25 mouse cellular contexts compared by ENCODE assay signal in genomic region chr10:70102086-70102485, GRCm38 (mm10). TPM values are rescaled to one million over a fixed set of nuclear protein-coding genes. Genes with fewer than 3 reads are reported as not detected.
A peak's percentile ranks its signal among the peaks of the same experiment; 100 is the strongest.
DNase-seq lines count a peak whose midpoint lies in the region; ATAC-seq and TF ChIP-seq lines count a peak whose summit lies in the region.
"Had no signal": no experiment of that assay in that cellular context is flagged by ENCODE, and none has a peak within 500 bp of the region (broad histone marks: within the 10 kb centered on the region; RNA-seq: fewer than 3 reads in every experiment).

No protein-coding gene starts in this region.

- H3K27ac ChIP-seq in intestine, postnatal 0 days (ENCODE audit: low read depth, low read length): no peak overlapping the region
- no peak overlapping the region for H3K27ac ChIP-seq in intestine, embryonic 16.5 days (ENCODE audit: low read length)
- H3K27ac ChIP-seq in midbrain, postnatal 0 days (ENCODE audit: low read depth, low read length): no peak overlapping the region
- H3K27ac ChIP-seq in midbrain, embryonic 10.5 days (replicated peaks): no peak overlapping the region
- H3K27ac ChIP-seq: embryonic facial prominence, embryonic 13.5 days; heart, embryonic 13.5 days; hindbrain, embryonic 13.5 days; limb, embryonic 12.5 days; liver, embryonic 13.5 days; lung, embryonic 15.5 days; macrophage had no signal

- no peak overlapping the region for H3K4me2 ChIP-seq in intestine, postnatal 0 days (replicated peaks; ENCODE audit: low read depth)
- no peak overlapping the region for H3K4me2 ChIP-seq in intestine, embryonic 16.5 days (ENCODE audit: low read depth, low read length)
- H3K4me2 ChIP-seq in midbrain, postnatal 0 days (ENCODE audit: low read depth, low read length, poor library complexity, severe bottlenecking): no peak overlapping the region
- H3K4me2 ChIP-seq: embryonic facial prominence, embryonic 13.5 days; heart, embryonic 13.5 days; hindbrain, embryonic 13.5 days; limb, embryonic 12.5 days; liver, embryonic 13.5 days; lung, embryonic 15.5 days had no signal

- DNase-seq in midbrain, postnatal 0 days (ENCODE audit: low spot score): no peak
- no peak for DNase-seq in midbrain, embryonic 10.5 days (ENCODE audit: low spot score)
- peak; percentile 57 for DNase-seq in R1 (ENCODE audit: low read depth, low spot score)
- no peak for DNase-seq in right cerebral cortex, postnatal 14 days
- DNase-seq in ovary, postnatal 36 days (ENCODE audit: low spot score): no peak
- DNase-seq: adrenal gland, adult 8-10 months; cerebellum, adult 18-20 months; cerebellum, postnatal 36 days; embryo, embryonic 11 days; gastrocnemius, postnatal 10 days; kidney, adult 8-10 months; kidney, postnatal 25 days; liver, embryonic 13.5 days; thymus, postnatal 14 days had no signal

- H3K36me3 ChIP-seq in intestine, postnatal 0 days (ENCODE audit: control insufficient read depth, insufficient read depth): no peaks in the 10 kb centered on the region
- peaks cover 2% of the 10 kb centered on the region; the same call in 1 of the 2 replicates for H3K36me3 ChIP-seq in intestine, embryonic 16.5 days (ENCODE audit: control insufficient read depth, insufficient read depth, low read length)
- H3K36me3 ChIP-seq in midbrain, postnatal 0 days (ENCODE audit: insufficient read depth, low read length): no peaks in the 10 kb centered on the region
- peaks cover 64% of the 10 kb centered on the region for H3K36me3 ChIP-seq in midbrain, embryonic 10.5 days

- H3K9me3 ChIP-seq in intestine, postnatal 0 days (ENCODE audit: control insufficient read depth): no peaks in the 10 kb centered on the region
- 0 out of 2 replicates have a peak, but pooled peaks cover 6% of the 10 kb centered on the region for H3K9me3 ChIP-seq in intestine, embryonic 16.5 days (ENCODE audit: control insufficient read depth, low read length)
- H3K9me3 ChIP-seq in midbrain, postnatal 0 days (ENCODE audit: low read length): no peaks in the 10 kb centered on the region
- H3K9me3 ChIP-seq in midbrain, embryonic 10.5 days (replicated peaks): peaks cover 13% of the 10 kb centered on the region
- H3K9me3 ChIP-seq: embryonic facial prominence, embryonic 13.5 days; hindbrain, embryonic 13.5 days; liver, embryonic 13.5 days; lung, embryonic 15.5 days had no signal

- no peaks in the 10 kb centered on the region for H3K4me1 ChIP-seq in intestine, postnatal 0 days (replicated peaks; ENCODE audit: control insufficient read depth, insufficient read depth, low read length)
- peaks cover 14% of the 10 kb centered on the region for H3K4me1 ChIP-seq in intestine, embryonic 16.5 days (ENCODE audit: control insufficient read depth, insufficient read depth, low read length)
- H3K4me1 ChIP-seq in midbrain, postnatal 0 days (ENCODE audit: insufficient read depth, low read length): 0 out of 2 replicates have a peak, but pooled peaks cover 6% of the 10 kb centered on the region
- peaks cover 21% of the 10 kb centered on the region for H3K4me1 ChIP-seq in midbrain, embryonic 10.5 days

- no peak overlapping the region for H3K4me3 ChIP-seq in intestine, postnatal 0 days (ENCODE audit: low read depth, low read length)
- H3K4me3 ChIP-seq in intestine, embryonic 16.5 days (ENCODE audit: low read length): no peak overlapping the region
- no peak overlapping the region for H3K4me3 ChIP-seq in midbrain, postnatal 0 days (ENCODE audit: low read depth, low read length)
- no peak overlapping the region for H3K4me3 ChIP-seq in midbrain, embryonic 10.5 days
- H3K4me3 ChIP-seq: embryonic facial prominence, embryonic 13.5 days; heart, embryonic 13.5 days; hindbrain, embryonic 13.5 days; limb, embryonic 12.5 days; liver, embryonic 13.5 days; lung, embryonic 15.5 days had no signal

- ATAC-seq in intestine, postnatal 0 days: no peak
- ATAC-seq in intestine, embryonic 16.5 days: no peak
- no peak for ATAC-seq in midbrain, postnatal 0 days (ENCODE audit: low FRiP score)
- ATAC-seq: forebrain, embryonic 14.5 days; inflammation-experienced regulatory T-cells, adult 6 months; midbrain, embryonic 16.5 days had no signal

- WGBS in intestine, postnatal 0 days: 100% methylated on average over 4 of the region's 4 CpGs
- 96% methylated on average over 4 of the region's 4 CpGs for WGBS in intestine, embryonic 16.5 days
- WGBS in midbrain, postnatal 0 days: 97% methylated on average over 4 of the region's 4 CpGs
- WGBS in midbrain, embryonic 10.5 days: over 99% methylated on average over 4 of the region's 4 CpGs

- peak; percentile 36; the same call in 1 of the 2 replicates for TF ChIP-seq CTCF in intestine, postnatal 0 days (IDR thresholded peaks at IDR 0.05; ENCODE audit: low read depth)
- peak; percentile 33; the same call in 1 of the 2 replicates for TF ChIP-seq CTCF in midbrain, postnatal 0 days (IDR thresholded peaks at IDR 0.05)

- no peak overlapping the region for H3K9ac ChIP-seq in intestine, postnatal 0 days (ENCODE audit: low read depth, low read length)
- no peak overlapping the region for H3K9ac ChIP-seq in intestine, embryonic 16.5 days (ENCODE audit: low read depth, low read length)
- H3K9ac ChIP-seq in midbrain, postnatal 0 days (replicated peaks; ENCODE audit: low read length, poor library complexity, severe bottlenecking): no peak overlapping the region
- H3K9ac ChIP-seq: embryonic facial prominence, embryonic 13.5 days; heart, embryonic 13.5 days; hindbrain, embryonic 13.5 days; limb, embryonic 12.5 days; liver, embryonic 13.5 days; lung, embryonic 15.5 days had no signal

- no peaks in the 10 kb centered on the region for H3K27me3 ChIP-seq in intestine, postnatal 0 days (replicated peaks; ENCODE audit: control insufficient read depth, insufficient read depth, low read length)
- H3K27me3 ChIP-seq in intestine, embryonic 16.5 days (replicated peaks; ENCODE audit: control insufficient read depth, insufficient read depth, low read length): no peaks in the 10 kb centered on the region
- H3K27me3 ChIP-seq in midbrain, postnatal 0 days (ENCODE audit: insufficient read depth, low read length): no peaks in the 10 kb centered on the region
- H3K27me3 ChIP-seq in midbrain, embryonic 10.5 days (ENCODE audit: low read depth, poor library complexity, severe bottlenecking): no peaks in the 10 kb centered on the region
- H3K27me3 ChIP-seq: embryonic facial prominence, embryonic 13.5 days; heart, embryonic 13.5 days; hindbrain, embryonic 13.5 days; limb, embryonic 12.5 days; liver, embryonic 13.5 days; lung, embryonic 15.5 days had no signal

RNA-seq across cellular contexts. Expression of gene Ccdc6, which starts 5.2 kb away (rescaled TPM):
- 8.7 and 10.0 TPM in 2 replicates for polyA plus RNA-seq in intestine, postnatal 0 days (2015; fragmentation: Nextera tagmentation; extraction: Ambion mirVana)
- polyA plus RNA-seq in intestine, embryonic 16.5 days (2015; fragmentation: Nextera tagmentation; extraction: Ambion mirVana): 11.7 and 13.0 TPM in 2 replicates
- total RNA-seq in midbrain, postnatal 0 days (2014; rRNA removed): 43.7 and 45.5 TPM in 2 replicates
- 26.6 and 28.0 TPM in 2 replicates for polyA plus RNA-seq in midbrain, postnatal 0 days (2015; fragmentation: Nextera tagmentation; extraction: Ambion mirVana)
- 19.8 and 21.3 TPM in 2 replicates for polyA plus RNA-seq in midbrain, embryonic 10.5 days (2016; fragmentation: Nextera tagmentation; extraction: Ambion mirVana)
